16 mouse cellular contexts compared by ENCODE assay signal in genomic region chr19:60245250-60245649, GRCm38 (mm10).
"Had no signal": no experiment of that assay in that cellular context is flagged by ENCODE, and none has a peak within 500 bp of the region (broad histone marks: within the 10 kb centered on the region; RNA-seq: fewer than 3 reads in every experiment).

No protein-coding gene starts in this region.

- H3K27ac ChIP-seq: macrophage; midbrain, embryonic 13.5 days; midbrain, embryonic 15.5 days; neural tube, embryonic 12.5 days; stomach, embryonic 15.5 days; stomach, postnatal 0 days had no signal

- DNase-seq: lung, adult 18-20 months; lung, embryonic 14.5 days; lung, postnatal 10 days; lung, postnatal 36 days; right cerebral cortex, postnatal 14 days; thymus, adult 2 months; thymus, postnatal 25 days; thymus, postnatal 4 days had no signal

- H3K9me3 ChIP-seq: megakaryocyte, embryonic 14.5 days; midbrain, embryonic 13.5 days; midbrain, embryonic 15.5 days; neural tube, embryonic 12.5 days; stomach, embryonic 15.5 days had no signal

- H3K4me1 ChIP-seq: megakaryocyte, embryonic 14.5 days; neural tube, embryonic 12.5 days; stomach, embryonic 15.5 days had no signal

- H3K36me3 ChIP-seq: midbrain, embryonic 13.5 days; midbrain, embryonic 15.5 days; neural tube, embryonic 12.5 days; stomach, embryonic 15.5 days had no signal

- H3K27me3 ChIP-seq: megakaryocyte, embryonic 14.5 days; midbrain, embryonic 13.5 days; midbrain, embryonic 15.5 days; neural tube, embryonic 12.5 days; stomach, embryonic 15.5 days had no signal

- H3K4me3 ChIP-seq: megakaryocyte, embryonic 14.5 days; midbrain, embryonic 13.5 days; midbrain, embryonic 15.5 days; neural tube, embryonic 12.5 days; stomach, embryonic 15.5 days had no signal

- H3K9ac ChIP-seq: lung, embryonic 14.5 days; midbrain, embryonic 13.5 days; midbrain, embryonic 15.5 days; neural tube, embryonic 12.5 days; stomach, embryonic 15.5 days had no signal

- H3K4me2 ChIP-seq: lung, embryonic 14.5 days; midbrain, embryonic 11.5 days; midbrain, embryonic 13.5 days; midbrain, embryonic 15.5 days; neural tube, embryonic 12.5 days; stomach, embryonic 15.5 days had no signal

- ATAC-seq: midbrain, embryonic 13.5 days; midbrain, embryonic 15.5 days had no signal
